Mouse (Mus musculus): Measurements from ENCODE around the gene Slc10a1. TPM values are rescaled to one million over a fixed set of nuclear protein-coding genes. Genes with fewer than 3 reads are reported as not detected.

Gene Slc10a1
- polyA plus RNA-seq (2015; fragmentation: Nextera tagmentation; extraction: Ambion mirVana): 0.84 and 1.3 TPM in 2 replicates

DNA sequence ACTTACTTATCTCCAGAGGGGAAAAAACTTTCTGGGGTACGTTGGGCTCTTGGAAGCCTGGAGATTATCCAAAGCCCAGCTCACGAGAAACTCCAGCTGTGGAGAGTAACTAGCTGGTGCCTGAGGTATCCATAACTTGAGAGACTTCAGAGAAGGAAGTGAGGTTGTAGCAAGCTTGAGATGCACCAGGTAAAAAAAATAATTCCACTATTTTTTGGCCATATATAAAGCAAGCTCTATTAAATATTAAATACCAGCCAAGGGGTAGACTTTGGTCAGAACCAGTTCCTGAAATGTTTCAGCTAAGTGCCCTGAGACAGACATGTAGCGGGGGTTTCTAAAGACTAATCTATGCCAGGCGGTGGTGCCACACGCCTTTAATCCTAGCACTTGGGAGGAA lies at the start of gene Slc10a1:
Gene Slc10a1, minus strand, starts transcription at position 101 of the 400 bp plus-strand sequence.
- WGBS: 80% methylated on average over 5 of the region's 5 CpGs
- no peak within 1 kb of the TSS for H3K27ac ChIP-seq (ENCODE audit: low read length)
- no peak within 1 kb of the TSS for H3K9ac ChIP-seq (ENCODE audit: low read length)
- H3K9me3 ChIP-seq (replicated peaks; ENCODE audit: control insufficient read depth, low read length): no peaks in the 10 kb centered on the region
- no peaks in the 10 kb centered on the region for H3K36me3 ChIP-seq (ENCODE audit: control insufficient read depth, insufficient read depth, low read length)
- no peak for ATAC-seq (ENCODE audit: insufficient read depth, low FRiP score)
- no peaks in the 10 kb centered on the region for H3K4me1 ChIP-seq (ENCODE audit: control insufficient read depth, insufficient read depth, low read length)
- no peaks in the 10 kb centered on the region for H3K27me3 ChIP-seq (ENCODE audit: control insufficient read depth, insufficient read depth, low read length)
- H3K4me3 ChIP-seq (replicated peaks; ENCODE audit: low read length): no peak within 1 kb of the TSS
- H3K4me2 ChIP-seq (ENCODE audit: low read depth, low read length): no peak within 1 kb of the TSS

GRCm38 (mm10) chr12:81017624-81018023 lies 49.1 kb upstream of the Slc10a1 start:
- WGBS: 88% methylated on average over 12 of the region's 12 CpGs
- no peaks in the 10 kb centered on the region for H3K36me3 ChIP-seq (ENCODE audit: control insufficient read depth, insufficient read depth, low read length)
- H3K9ac ChIP-seq (ENCODE audit: low read length): no peak overlapping the region
- no peak overlapping the region for H3K4me2 ChIP-seq (ENCODE audit: low read depth, low read length)
- H3K4me3 ChIP-seq (replicated peaks; ENCODE audit: low read length): no peak overlapping the region
- no peaks in the 10 kb centered on the region for H3K27me3 ChIP-seq (ENCODE audit: control insufficient read depth, insufficient read depth, low read length)
- no peaks in the 10 kb centered on the region for H3K9me3 ChIP-seq (replicated peaks; ENCODE audit: control insufficient read depth, low read length)
- ATAC-seq (ENCODE audit: insufficient read depth, low FRiP score): no peak
- H3K4me1 ChIP-seq (ENCODE audit: control insufficient read depth, insufficient read depth, low read length): no peaks in the 10 kb centered on the region
- H3K27ac ChIP-seq (ENCODE audit: low read length): no peak overlapping the region

DNA sequence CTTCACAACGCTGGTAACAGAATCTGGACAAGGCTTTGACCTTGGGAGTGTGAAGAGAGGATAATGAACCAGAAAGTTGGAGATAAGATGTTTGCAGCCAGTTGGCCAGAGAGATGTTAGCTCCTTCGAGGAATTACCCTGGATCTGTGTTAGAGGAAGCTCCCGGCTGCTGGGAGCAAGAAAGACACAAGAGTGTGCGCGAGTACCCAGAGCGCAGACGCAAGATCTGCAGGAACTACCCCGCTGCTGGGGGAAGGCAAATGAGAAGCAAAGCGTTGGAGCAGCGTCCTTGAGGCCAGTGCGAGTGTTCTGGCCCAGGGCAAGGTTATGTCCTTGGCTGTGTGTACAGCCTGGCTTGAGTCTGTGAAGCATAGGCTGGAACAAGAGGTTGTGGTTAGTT lies 45.0 kb upstream of the Slc10a1 start:
- Histone ChIP-seq H3K4me3 (replicated peaks; ENCODE audit: low read length) (no peak overlapping the region), H3K36me3 (ENCODE audit: control insufficient read depth, insufficient read depth, low read length) (no peaks in the 10 kb centered on the region), H3K4me1 (ENCODE audit: control insufficient read depth, insufficient read depth, low read length) (peaks cover 7% of the 10 kb centered on the region; the same call in 1 of the 2 replicates), H3K4me2 (ENCODE audit: low read depth, low read length) (no peak overlapping the region), H3K9me3 (replicated peaks; ENCODE audit: control insufficient read depth, low read length) (no peaks in the 10 kb centered on the region), H3K27ac (ENCODE audit: low read length) (no peak overlapping the region), H3K9ac (ENCODE audit: low read length) (no peak overlapping the region), H3K27me3 (ENCODE audit: control insufficient read depth, insufficient read depth, low read length) (no peaks in the 10 kb centered on the region)
- 67% methylated on average over 11 of the region's 11 CpGs for WGBS
- no peak for ATAC-seq (ENCODE audit: insufficient read depth, low FRiP score)

GRCm38 (mm10) chr12:81011994-81012393 lies 43.5 kb upstream of the Slc10a1 start:
- Histone ChIP-seq H3K27ac (ENCODE audit: low read length) (no peak overlapping the region), H3K4me3 (replicated peaks; ENCODE audit: low read length) (no peak overlapping the region), H3K9ac (ENCODE audit: low read length) (no peak overlapping the region), H3K36me3 (ENCODE audit: control insufficient read depth, insufficient read depth, low read length) (no peaks in the 10 kb centered on the region), H3K4me1 (ENCODE audit: control insufficient read depth, insufficient read depth, low read length) (peaks cover 7% of the 10 kb centered on the region; the same call in 1 of the 2 replicates), H3K4me2 (ENCODE audit: low read depth, low read length) (no peak overlapping the region), H3K9me3 (replicated peaks; ENCODE audit: control insufficient read depth, low read length) (no peaks in the 10 kb centered on the region), H3K27me3 (ENCODE audit: control insufficient read depth, insufficient read depth, low read length) (no peaks in the 10 kb centered on the region)
- ATAC-seq (ENCODE audit: insufficient read depth, low FRiP score): no peak
- WGBS: 86% methylated on average over 2 of the region's 2 CpGs

- no peak overlapping the region for H3K4me2 ChIP-seq (ENCODE audit: low read depth, low read length)
- 11% methylated on average over 3 of the region's 3 CpGs for WGBS
- H3K4me3 ChIP-seq (replicated peaks; ENCODE audit: low read length): no peak overlapping the region
- ATAC-seq (ENCODE audit: insufficient read depth, low FRiP score): peak; percentile 44; the same call in 1 of the 2 replicates
- H3K27me3 ChIP-seq (ENCODE audit: control insufficient read depth, insufficient read depth, low read length): no peaks in the 10 kb centered on the region
- H3K4me1 ChIP-seq (ENCODE audit: control insufficient read depth, insufficient read depth, low read length): peaks cover 7% of the 10 kb centered on the region; the same call in 1 of the 2 replicates
- no peak overlapping the region for H3K27ac ChIP-seq (ENCODE audit: low read length)
- H3K9ac ChIP-seq (ENCODE audit: low read length): no peak overlapping the region
- no peaks in the 10 kb centered on the region for H3K9me3 ChIP-seq (replicated peaks; ENCODE audit: control insufficient read depth, low read length)
- no peaks in the 10 kb centered on the region for H3K36me3 ChIP-seq (ENCODE audit: control insufficient read depth, insufficient read depth, low read length)
These were observed 41.3 kb upstream of the Slc10a1 start for GRCm38 (mm10) chr12:81009813-81010212.

DNA sequence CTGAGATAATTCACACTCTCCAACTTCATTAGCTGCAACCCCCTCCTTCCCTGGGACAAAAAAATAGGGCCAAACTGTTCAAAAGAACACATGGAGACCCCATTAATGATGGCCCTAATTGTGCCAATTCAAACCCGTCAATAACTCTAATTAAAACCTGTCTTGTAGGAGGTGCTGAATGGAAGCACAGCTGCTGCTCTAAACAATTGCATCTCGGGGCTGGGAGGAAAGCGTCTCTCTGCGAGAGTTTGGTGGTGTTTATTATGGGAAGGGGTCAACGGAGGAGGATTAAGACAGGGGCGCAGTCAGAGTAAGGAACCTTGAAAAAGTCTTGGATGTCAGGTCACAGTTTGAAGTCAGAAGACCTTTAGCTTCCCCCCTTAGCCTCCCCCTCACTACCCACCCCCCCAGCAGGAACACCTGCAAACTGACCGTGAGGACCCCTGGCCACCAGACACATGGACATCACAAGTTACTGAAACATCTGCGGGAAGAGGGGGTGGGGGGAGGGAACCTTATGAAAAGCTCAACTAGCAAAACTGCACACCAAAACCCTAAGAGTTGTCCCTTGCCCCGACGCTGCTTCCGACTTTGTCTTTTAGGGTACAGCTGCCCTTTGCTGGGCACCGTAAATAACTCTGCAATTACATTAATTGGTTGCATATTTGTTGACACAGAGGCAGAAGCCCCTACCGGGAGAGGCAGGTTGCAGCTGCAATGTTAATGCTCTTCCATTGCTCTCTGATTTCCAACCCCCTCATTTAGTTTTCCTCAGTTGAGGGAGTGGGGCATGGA lies 34.5 kb upstream of the Slc10a1 start:
- 41% methylated on average over 13 of the region's 13 CpGs for WGBS
- ATAC-seq (ENCODE audit: insufficient read depth, low FRiP score): no peak
- no peak overlapping the region for H3K27ac ChIP-seq (ENCODE audit: low read length)
- no peaks in the 10 kb centered on the region for H3K9me3 ChIP-seq (replicated peaks; ENCODE audit: control insufficient read depth, low read length)
- 0 out of 2 replicates have a peak, but pooled peaks cover 3% of the 10 kb centered on the region for H3K4me1 ChIP-seq (ENCODE audit: control insufficient read depth, insufficient read depth, low read length)
- H3K9ac ChIP-seq (ENCODE audit: low read length): no peak overlapping the region
- no peaks in the 10 kb centered on the region for H3K36me3 ChIP-seq (ENCODE audit: control insufficient read depth, insufficient read depth, low read length)
- 0 out of 2 replicates have a peak, but pooled peaks cover 3% of the 10 kb centered on the region for H3K27me3 ChIP-seq (ENCODE audit: control insufficient read depth, insufficient read depth, low read length)
- no peak overlapping the region for H3K4me3 ChIP-seq (replicated peaks; ENCODE audit: low read length)
- H3K4me2 ChIP-seq (ENCODE audit: low read depth, low read length): no peak overlapping the region

DNA sequence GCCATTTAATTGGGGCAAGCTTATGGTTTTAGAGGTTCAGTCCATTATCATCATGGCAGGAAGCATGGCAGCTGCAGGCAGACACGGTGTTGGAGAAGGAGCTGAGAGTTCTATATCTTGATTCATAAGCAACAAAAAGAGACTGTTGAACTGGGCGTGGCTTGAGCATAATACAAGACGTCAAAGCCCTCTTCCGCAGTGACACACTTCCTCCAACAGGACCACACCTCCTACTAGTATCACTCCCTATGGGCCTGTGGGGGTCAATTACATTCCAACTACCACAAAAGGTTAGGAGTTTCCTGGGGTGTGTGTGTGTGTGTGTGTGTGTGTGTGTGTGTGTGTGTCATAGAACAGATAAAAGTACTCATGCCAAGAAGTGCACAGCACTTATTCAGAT lies 32.4 kb upstream of the Slc10a1 start:
- WGBS: 61% methylated on average over 4 of the region's 4 CpGs
- Histone ChIP-seq H3K27me3 (ENCODE audit: control insufficient read depth, insufficient read depth, low read length) (0 out of 2 replicates have a peak, but pooled peaks cover 3% of the 10 kb centered on the region), H3K4me2 (ENCODE audit: low read depth, low read length) (no peak overlapping the region)

GRCm38 (mm10) chr12:80998528-80999221 lies 30.2 kb upstream of the Slc10a1 start:
- H3K9ac ChIP-seq (ENCODE audit: low read length): 0 out of 2 replicates have a peak overlapping the region, but pooled peaks have one; percentile 37
- 9% methylated on average over 33 of the region's 33 CpGs for WGBS
- ATAC-seq (ENCODE audit: insufficient read depth, low FRiP score): no peak; the same call in 1 of the 2 replicates

More for the DNA sequence above, 32.4 kb upstream of the Slc10a1 start:
- ATAC-seq (ENCODE audit: insufficient read depth, low FRiP score): no peak; the same call in 1 of the 2 replicates
- Histone ChIP-seq H3K4me3 (replicated peaks; ENCODE audit: low read length) (no peak overlapping the region), H3K36me3 (ENCODE audit: control insufficient read depth, insufficient read depth, low read length) (no peaks in the 10 kb centered on the region), H3K4me1 (ENCODE audit: control insufficient read depth, insufficient read depth, low read length) (0 out of 2 replicates have a peak, but pooled peaks cover 3% of the 10 kb centered on the region), H3K9ac (ENCODE audit: low read length) (no peak overlapping the region), H3K27ac (ENCODE audit: low read length) (no peak overlapping the region), H3K9me3 (replicated peaks; ENCODE audit: control insufficient read depth, low read length) (no peaks in the 10 kb centered on the region)

DNA sequence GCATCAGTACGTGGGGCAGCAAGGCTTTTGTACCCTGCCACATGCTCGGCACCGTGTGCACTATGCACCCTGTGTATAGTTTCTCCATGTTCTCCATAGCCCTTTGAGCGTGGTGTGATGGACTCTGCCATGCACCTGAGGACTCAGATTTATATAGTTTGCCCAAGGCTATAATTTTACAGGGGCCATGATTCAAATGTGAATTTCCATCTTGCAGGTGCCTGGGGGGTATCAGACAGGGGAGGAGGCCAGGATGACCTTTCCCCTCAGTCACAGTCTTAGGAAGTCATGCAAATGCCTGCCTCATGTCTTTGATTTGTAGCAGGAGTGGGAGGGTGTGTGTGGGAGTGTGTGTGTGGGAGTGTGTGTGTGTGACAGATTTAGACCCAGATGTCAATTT lies 29.1 kb upstream of the Slc10a1 start:
- 0 out of 2 replicates have a peak, but pooled peaks cover 3% of the 10 kb centered on the region for H3K27me3 ChIP-seq (ENCODE audit: control insufficient read depth, insufficient read depth, low read length)
- 0 out of 2 replicates have a peak, but pooled peaks cover 3% of the 10 kb centered on the region for H3K4me1 ChIP-seq (ENCODE audit: control insufficient read depth, insufficient read depth, low read length)
- H3K9ac ChIP-seq (ENCODE audit: low read length): no peak overlapping the region
- no peak overlapping the region for H3K4me3 ChIP-seq (replicated peaks; ENCODE audit: low read length)
- no peaks in the 10 kb centered on the region for H3K36me3 ChIP-seq (ENCODE audit: control insufficient read depth, insufficient read depth, low read length)
- WGBS: 74% methylated on average over 4 of the region's 4 CpGs
- H3K9me3 ChIP-seq (replicated peaks; ENCODE audit: control insufficient read depth, low read length): no peaks in the 10 kb centered on the region
- no peak overlapping the region for H3K27ac ChIP-seq (ENCODE audit: low read length)
- H3K4me2 ChIP-seq (ENCODE audit: low read depth, low read length): no peak overlapping the region
- no peak for ATAC-seq (ENCODE audit: insufficient read depth, low FRiP score)

More at GRCm38 (mm10) chr12:80998528-80999221, 30.2 kb upstream of the Slc10a1 start:
- peak overlapping the region; percentile 23 for H3K4me3 ChIP-seq (replicated peaks; ENCODE audit: low read length)
- no peak overlapping the region for H3K27ac ChIP-seq (ENCODE audit: low read length)
- H3K9me3 ChIP-seq (replicated peaks; ENCODE audit: control insufficient read depth, low read length): no peaks in the 10 kb centered on the region
- no peaks in the 10 kb centered on the region for H3K36me3 ChIP-seq (ENCODE audit: control insufficient read depth, insufficient read depth, low read length)
- 0 out of 2 replicates have a peak, but pooled peaks cover 3% of the 10 kb centered on the region for H3K4me1 ChIP-seq (ENCODE audit: control insufficient read depth, insufficient read depth, low read length)
- H3K4me2 ChIP-seq (ENCODE audit: low read depth, low read length): peak overlapping the region; percentile 34
- H3K27me3 ChIP-seq (ENCODE audit: control insufficient read depth, insufficient read depth, low read length): 0 out of 2 replicates have a peak, but pooled peaks cover 3% of the 10 kb centered on the region
